Mouse (Mus musculus) cortical plate, adult 2 months (tissue): ENCODE results near the gene Lsamp. TPM values are rescaled to one million over a fixed set of nuclear protein-coding genes. Genes with fewer than 3 reads are reported as not detected.

Experiments
- H3K27ac ChIP-seq: fragments of 200-500 bp; 2 replicates; pipeline ENCODE4 v1.5.1; 2012; ENCODE audit warnings: low read length, control low read depth, inconsistent platforms; ENCODE audit not compliant: insufficient read depth
- H3K4me1 ChIP-seq: fragments of 200-500 bp; 2 replicates; pipeline ENCODE4 v1.6.1; 2011; ENCODE audit warnings: low read length; ENCODE audit not compliant: control insufficient read depth, insufficient read depth
- H3K4me3 ChIP-seq: fragments of 200-500 bp; 2 replicates; pipeline ENCODE4 v1.5.1; 2011; ENCODE audit warnings: mild to moderate bottlenecking, low read length, control low read depth; ENCODE audit not compliant: insufficient read depth
- CTCF ChIP-seq: fragments of 200-500 bp; IDR thresholded peaks from 2 replicates; pipeline ENCODE4 v1.5.1; 2011; ENCODE audit warnings: mild to moderate bottlenecking, control low read depth, low read length; ENCODE audit not compliant: insufficient read depth; ENCODE audit errors: extremely low read depth
- POLR2A ChIP-seq: fragments of 200-500 bp; IDR thresholded peaks from 2 replicates; pipeline ENCODE4 v1.6.1; 2011; ENCODE audit warnings: mild to moderate bottlenecking, low read length, control low read depth; ENCODE audit not compliant: insufficient read depth; ENCODE audit errors: extremely low read depth
- polyA plus RNA-seq: library from polyadenylated mRNA; depleted of rRNA; stranded (reverse); fragments of >200 nt; gene quantifications from 2 replicates; pipeline ENCODE4 v1.2.3, GENCODE M21; 2012

Gene Lsamp
- polyA plus RNA-seq, 1 experiment = 99.8 TPM

DNA sequence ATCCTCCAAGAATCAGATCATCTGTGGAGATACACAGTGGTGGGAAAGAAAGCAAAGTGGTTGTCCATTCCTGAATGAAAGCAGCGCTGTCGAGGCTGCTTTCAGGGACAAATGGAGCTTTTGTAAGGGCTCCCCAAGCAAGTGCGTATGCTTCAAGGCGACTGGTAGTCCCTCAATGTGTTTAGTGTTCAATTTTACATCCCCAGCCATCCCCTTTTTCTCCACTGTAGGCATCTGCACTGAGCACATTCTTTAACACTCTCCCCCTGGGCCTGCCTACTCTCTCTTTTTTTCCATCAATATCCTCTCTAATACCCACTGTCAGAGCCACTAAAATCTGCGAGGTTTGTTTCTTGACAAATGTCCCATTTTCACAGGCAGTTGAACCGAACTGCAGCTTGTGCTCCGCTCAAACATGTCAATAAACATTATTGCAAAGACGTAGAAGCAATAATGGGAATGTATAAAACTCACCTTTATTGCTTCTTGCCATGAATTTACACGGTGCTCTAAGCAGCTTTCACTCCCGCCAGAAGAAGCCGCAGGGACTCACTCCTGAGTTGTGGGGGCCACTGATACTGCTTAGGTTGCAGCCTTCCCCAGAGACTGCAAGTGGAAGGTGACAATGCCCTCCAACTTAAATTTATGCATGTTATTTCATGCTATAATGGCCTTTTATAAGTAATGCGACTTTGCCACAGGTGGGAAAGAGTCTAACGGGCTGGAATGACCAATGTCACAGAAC is 250.2 kb downstream of the Lsamp start:
- TF ChIP-seq CTCF (no peak), POLR2A (no peak)
- no peak overlapping the region for H3K4me3 ChIP-seq
- peaks cover 2% of the 10 kb centered on the region for H3K4me1 ChIP-seq
- H3K27ac ChIP-seq = no peak overlapping the region

DNA sequence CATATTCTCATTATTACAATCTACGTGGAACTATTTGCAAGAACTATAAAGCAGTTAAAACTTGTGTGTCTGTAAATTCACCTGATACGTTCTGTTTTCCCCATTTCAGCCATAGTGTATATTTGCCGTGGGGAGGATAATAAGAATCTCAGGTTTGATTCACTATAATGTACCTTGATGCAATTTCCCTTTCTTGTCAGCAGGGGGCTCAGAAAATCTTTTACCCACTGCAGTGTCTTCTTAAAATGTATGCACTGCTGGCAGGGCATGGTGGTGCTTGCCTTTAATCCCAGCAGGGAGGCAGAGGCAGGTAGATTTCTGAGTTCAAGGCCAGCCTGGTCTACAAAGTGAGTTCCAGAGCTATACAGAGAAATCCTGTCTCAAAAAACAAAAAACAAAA is 287.7 kb downstream of the Lsamp start:
- TF ChIP-seq POLR2A = no peak
- TF ChIP-seq CTCF = no peak
- Histone ChIP-seq H3K4me1 (no peaks in the 10 kb centered on the region), H3K27ac (no peak overlapping the region), H3K4me3 (no peak overlapping the region)

DNA sequence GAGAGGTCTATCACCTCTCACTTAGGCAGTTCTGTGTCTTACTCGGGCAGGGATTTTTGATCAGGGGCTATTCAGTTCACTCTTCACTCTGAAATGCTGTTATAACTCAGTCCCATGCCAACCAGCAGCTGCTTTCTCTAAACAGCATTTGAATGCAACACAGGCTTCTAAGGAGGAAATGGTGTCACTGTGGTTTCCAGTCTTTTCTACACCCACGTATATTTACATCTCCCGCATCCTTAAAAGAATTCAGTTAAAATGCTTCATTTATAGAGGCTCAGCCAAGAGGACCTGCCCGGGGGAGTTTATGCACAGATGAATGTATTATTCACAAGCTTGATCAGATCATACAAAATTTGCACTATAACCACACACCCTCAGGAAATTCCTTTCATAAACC is 306.0 kb downstream of the Lsamp start:
- TF ChIP-seq CTCF (no peak), POLR2A (no peak)
- peaks cover 3% of the 10 kb centered on the region; the same call in 1 of the 2 replicates for H3K4me1 ChIP-seq
- no peak overlapping the region for H3K4me3 ChIP-seq
- no peak overlapping the region for H3K27ac ChIP-seq

DNA sequence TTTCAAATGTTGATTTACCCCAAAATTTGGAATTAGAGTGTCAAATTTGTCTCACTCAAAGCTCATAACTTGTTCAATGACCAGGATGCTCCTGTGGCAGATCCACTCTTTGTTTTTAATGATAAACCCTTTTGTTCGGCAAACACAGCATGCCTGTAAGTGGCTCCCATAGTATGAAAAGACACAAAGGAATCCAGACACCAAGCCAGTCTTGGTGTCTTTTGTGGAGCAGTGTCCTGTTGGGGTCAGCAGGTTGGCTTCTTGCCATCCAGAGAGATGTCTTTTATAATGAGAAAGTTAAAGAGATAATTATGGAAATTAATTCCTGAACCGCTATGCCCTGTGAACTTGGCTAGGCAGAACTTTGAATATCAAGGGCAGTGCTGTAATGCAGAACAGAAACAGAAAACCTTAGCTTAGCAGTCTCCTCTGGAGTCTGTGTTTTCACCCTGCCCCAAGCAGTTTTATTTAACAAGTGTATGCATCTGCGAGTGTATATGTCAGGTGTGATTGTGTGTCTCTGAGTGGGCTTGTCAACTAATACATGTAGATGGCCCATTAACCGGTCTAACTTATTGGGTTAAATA is 310.2 kb downstream of the Lsamp start:
- TF ChIP-seq CTCF (no peak), POLR2A (no peak)
- H3K4me1 ChIP-seq = peaks cover 3% of the 10 kb centered on the region; the same call in 1 of the 2 replicates
- no peak overlapping the region for H3K4me3 ChIP-seq
- H3K27ac ChIP-seq = no peak overlapping the region

DNA sequence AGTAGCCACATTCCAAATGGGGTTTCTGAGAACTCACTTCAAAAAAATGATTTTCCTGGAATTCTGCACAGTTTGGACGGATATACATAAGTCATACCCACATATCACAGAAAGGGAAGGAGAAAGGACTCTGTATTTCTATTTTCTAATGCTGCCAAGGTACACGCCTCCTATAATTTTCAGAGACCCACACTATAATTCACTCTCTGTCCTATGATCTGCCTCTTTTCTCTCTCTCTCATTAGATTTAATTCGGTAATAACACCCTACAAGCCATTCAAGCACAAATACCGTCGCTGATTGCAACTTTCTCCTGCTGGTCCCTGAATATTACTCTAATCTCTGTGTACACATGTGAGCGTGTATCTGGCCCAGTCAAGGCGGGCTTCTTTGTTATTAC is 311.1 kb downstream of the Lsamp start:
- TF ChIP-seq POLR2A (no peak), CTCF (no peak)
- Histone ChIP-seq H3K4me1 (no peaks in the 10 kb centered on the region), H3K27ac (no peak overlapping the region), H3K4me3 (no peak overlapping the region)

DNA sequence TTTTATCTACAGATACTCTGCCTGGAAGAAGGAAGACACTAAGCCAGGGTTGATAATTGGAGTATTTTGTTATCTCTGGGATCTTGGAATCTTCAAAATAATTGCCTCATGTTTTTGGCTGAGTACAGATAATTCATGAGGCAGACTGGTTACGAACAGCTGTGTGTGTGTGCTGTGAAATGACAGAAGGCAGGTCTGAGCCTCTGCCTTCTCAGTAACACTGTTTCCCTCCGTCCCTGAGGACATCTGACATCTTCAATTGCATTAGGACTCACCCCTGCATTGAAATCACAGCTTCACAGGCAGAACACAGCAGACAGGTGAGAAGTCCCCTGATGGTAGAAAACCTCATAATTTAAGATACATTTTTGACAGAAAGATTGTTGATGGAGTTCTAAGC is 323.5 kb downstream of the Lsamp start:
- H3K4me1 ChIP-seq = no peaks in the 10 kb centered on the region
- no peak overlapping the region for H3K27ac ChIP-seq
- no peak overlapping the region for H3K4me3 ChIP-seq
- TF ChIP-seq POLR2A (no peak), CTCF (no peak)

DNA sequence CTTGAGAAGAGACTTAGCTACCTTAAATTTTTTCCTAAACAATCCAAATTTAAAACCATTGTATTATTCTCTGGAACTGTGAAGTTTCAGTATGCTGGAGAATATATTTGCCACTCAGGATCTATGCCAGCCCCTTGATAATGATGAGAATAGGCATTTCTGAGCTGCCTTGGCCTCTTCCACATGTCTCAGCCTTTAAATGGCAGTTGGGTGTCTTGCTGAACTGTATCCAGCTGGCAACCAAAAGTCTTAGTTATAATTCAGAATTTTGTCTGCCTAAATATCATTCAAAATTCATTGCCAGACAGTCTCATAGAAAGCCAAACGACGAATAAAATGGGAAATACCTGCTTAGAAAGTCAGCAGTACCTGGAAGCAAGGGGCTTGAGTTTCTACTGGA is 332.0 kb downstream of the Lsamp start:
- TF ChIP-seq POLR2A = no peak
- TF ChIP-seq CTCF = no peak
- Histone ChIP-seq H3K27ac (no peak overlapping the region), H3K4me1 (no peaks in the 10 kb centered on the region), H3K4me3 (no peak overlapping the region)

DNA sequence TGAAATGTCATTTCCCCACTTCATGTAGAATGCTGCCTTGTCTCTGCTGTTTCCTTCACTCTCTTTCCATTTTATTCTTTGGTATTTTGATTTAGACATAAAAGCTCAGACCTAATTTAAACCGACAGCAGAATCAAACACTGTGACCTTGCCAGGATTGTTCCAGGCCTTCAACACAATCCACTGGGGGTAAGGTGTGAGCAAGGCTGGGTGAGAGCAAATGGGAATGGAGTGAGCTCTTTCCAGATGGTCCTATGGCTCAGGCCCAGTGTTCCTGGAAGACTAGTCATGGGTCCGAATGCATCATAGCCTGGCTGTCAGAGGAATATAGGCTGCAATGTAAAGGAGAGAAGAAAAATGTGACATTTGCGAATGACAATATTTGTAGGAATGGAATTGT is 340.6 kb downstream of the Lsamp start:
- Histone ChIP-seq H3K27ac (no peak overlapping the region), H3K4me1 (no peaks in the 10 kb centered on the region), H3K4me3 (no peak overlapping the region)
- no peak for TF ChIP-seq POLR2A
- no peak for TF ChIP-seq CTCF

DNA sequence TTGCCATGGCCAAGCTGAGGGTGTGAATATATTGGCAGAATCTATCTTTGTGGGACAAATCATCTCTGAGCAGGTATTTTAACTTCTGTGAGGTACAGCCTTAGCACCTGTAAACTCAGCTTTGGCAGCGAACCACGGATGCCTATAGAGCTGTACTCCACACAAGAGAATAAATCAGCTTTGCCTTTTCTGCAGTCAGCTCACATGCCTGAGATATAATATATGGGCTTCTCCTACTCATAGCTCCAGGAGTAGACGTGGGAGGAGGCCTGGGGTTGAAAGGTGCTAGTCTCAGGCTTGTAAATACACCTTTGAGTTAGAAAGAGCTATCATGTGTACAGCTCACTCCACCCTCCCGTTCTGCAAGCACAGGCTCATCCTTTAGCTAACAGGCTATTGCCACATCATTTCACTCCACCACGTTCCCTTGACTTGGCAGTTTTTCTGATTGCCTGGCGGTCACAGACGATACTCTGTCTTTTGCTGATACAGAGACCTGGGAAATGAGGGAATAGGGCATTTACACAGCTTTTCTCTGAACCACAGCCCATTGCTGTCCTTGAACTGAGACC is 344.2 kb downstream of the Lsamp start:
- no peaks in the 10 kb centered on the region for H3K4me1 ChIP-seq
- TF ChIP-seq CTCF (no peak), POLR2A (no peak)

DNA sequence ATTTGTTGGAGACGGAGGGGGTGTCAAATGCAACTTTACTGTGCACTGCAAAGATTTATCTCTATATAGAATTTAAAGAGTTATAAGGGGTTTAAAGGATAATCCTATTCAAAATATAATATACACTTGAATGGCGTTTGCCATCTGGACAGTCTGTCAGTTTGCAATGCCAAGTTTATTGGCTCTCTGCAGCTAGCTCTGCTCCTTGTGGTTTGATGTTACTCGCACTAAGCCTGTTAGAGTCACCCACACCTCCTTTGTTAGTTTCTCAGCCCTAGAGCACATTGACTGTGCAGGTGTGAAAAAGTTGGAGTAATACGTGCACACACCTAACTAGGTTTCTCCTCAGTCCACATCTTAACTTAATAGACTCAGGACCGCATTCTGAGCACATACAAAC is 385.5 kb downstream of the Lsamp start:
- Histone ChIP-seq H3K4me1 (no peaks in the 10 kb centered on the region), H3K4me3 (no peak overlapping the region), H3K27ac (no peak overlapping the region)
- TF ChIP-seq POLR2A (no peak), CTCF (no peak)

More for the DNA sequence above, 344.2 kb downstream of the Lsamp start:
- no peak overlapping the region for H3K4me3 ChIP-seq
- no peak overlapping the region for H3K27ac ChIP-seq
